Mouse (Mus musculus) kidney, postnatal 0 days (tissue): Measurements from ENCODE around the gene Nsd1. TPM values are rescaled to one million over a fixed set of nuclear protein-coding genes. Genes with fewer than 3 reads are reported as not detected.

Experiments
- ATAC-seq: fragments of 200-750 bp; cut with Nextera tagmentation; replicated peaks from 2 replicates; pipeline ENCODE4 v1.8.0; 2017; ENCODE audit warnings: low read depth, moderate number of reproducible peaks, moderate TSS enrichment, moderate library complexity; ENCODE audit not compliant: low FRiP score
- DNase-seq: peaks from one replicate; pipeline ENCODE4 v3.0.0-alpha.2; 2016; ENCODE audit warnings: low spot score
- H3K27ac ChIP-seq: fragments of 300-500 bp; sonication (generic); 2 replicates; pipeline ENCODE4 v1.5.1; 2014; ENCODE audit warnings: mild to moderate bottlenecking
- H3K27me3 ChIP-seq: fragments of 300-500 bp; sonication (generic); 2 replicates; pipeline ENCODE4 v1.6.1; 2014; ENCODE audit warnings: low read length, mixed read lengths; ENCODE audit not compliant: insufficient read depth
- H3K36me3 ChIP-seq: fragments of 300-500 bp; sonication (generic); 2 replicates; pipeline ENCODE4 v1.6.1; 2014; ENCODE audit warnings: low read length, mixed read lengths; ENCODE audit not compliant: insufficient read depth
- H3K4me1 ChIP-seq: fragments of 300-500 bp; sonication (generic); replicated peaks from 2 replicates; pipeline ENCODE4 v1.6.1; 2014; ENCODE audit warnings: antibody characterized with exemption, low read length, mixed read lengths; ENCODE audit not compliant: insufficient read depth
- H3K4me2 ChIP-seq: fragments of 300-500 bp; sonication (generic); 2 replicates; pipeline ENCODE4 v1.6.1; 2014; ENCODE audit warnings: mild to moderate bottlenecking, low read length, moderate library complexity, mixed read lengths
- H3K4me3 ChIP-seq: fragments of 300-500 bp; sonication (generic); replicated peaks from 2 replicates; pipeline ENCODE4 v1.5.1; 2014; ENCODE audit warnings: low read depth, low read length
- H3K9ac ChIP-seq: fragments of 300-500 bp; sonication (generic); 2 replicates; pipeline ENCODE4 v1.6.1; 2014; ENCODE audit warnings: low read depth, low read length
- H3K9me3 ChIP-seq: fragments of 300-500 bp; sonication (generic); replicated peaks from 2 replicates; pipeline ENCODE4 v1.6.1; 2016; ENCODE audit warnings: low read length, inconsistent platforms, mixed read lengths
- CTCF ChIP-seq: IDR thresholded peaks from 2 replicates; pipeline ENCODE4 v1.5.1; 2016; ENCODE audit warnings: antibody characterized with exemption, low read depth, mild to moderate bottlenecking, moderate library complexity
- WGBS: fragments of 180-500 bp; shearing (Covaris S2); extraction: QIAGEN DNeasy Blood & Tissue Kit; methylation state at CpG from one replicate; pipeline ENCODE4 v1.1.7; 2014; 5-methylcytosine and 5-hydroxymethylcytosine counted together
- polyA plus RNA-seq: library from polyadenylated mRNA; unstranded; fragments of >200 nt; fragmentation: Nextera tagmentation; extraction: Ambion mirVana; gene quantifications from 2 replicates; pipeline ENCODE4 v1.2.1, GENCODE M21; 2015

The Nsd1 gene
- polyA plus RNA-seq, 1 experiment from 2014 or later, result 52.5 TPM

DNA sequence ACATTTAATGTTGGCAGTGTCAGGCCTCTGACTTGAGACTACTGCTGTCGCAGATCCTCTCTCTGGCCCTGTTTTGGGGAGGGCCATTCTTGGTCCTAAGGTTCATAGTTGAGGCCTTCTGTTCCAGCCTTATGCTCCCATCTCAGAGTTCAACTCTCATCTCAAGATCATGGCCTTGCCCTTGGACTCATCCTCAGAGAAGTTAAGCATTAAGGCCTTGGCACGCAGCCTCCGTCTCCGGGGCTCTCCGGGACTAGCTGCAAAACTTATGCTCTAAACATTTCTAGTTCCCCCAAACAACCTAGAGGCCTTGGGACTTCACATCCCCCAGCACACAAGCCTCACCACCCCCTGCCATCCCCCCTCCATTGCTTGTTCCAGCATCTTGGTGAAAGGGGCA lies 41.3 kb upstream of the Nsd1 start:
- ATAC-seq (no peak), DNase-seq (no peak)
- H3K4me3 ChIP-seq, result no peak overlapping the region
- no peaks in the 10 kb centered on the region for H3K27me3 ChIP-seq
- 67% methylated on average over 5 of the region's 5 CpGs for WGBS
- peaks cover 17% of the 10 kb centered on the region; the same call in 1 of the 2 replicates for H3K4me1 ChIP-seq
- no peak overlapping the region for H3K4me2 ChIP-seq
- TF ChIP-seq CTCF, result no peak
- no peaks in the 10 kb centered on the region for H3K9me3 ChIP-seq
- H3K27ac ChIP-seq, result peak overlapping the region; percentile 73
- no peak overlapping the region for H3K9ac ChIP-seq
- H3K36me3 ChIP-seq, result no peaks in the 10 kb centered on the region

GRCm38 (mm10) chr13:55168958-55169369 lies 40.6 kb upstream of the Nsd1 start:
- Histone ChIP-seq H3K4me2 (0 out of 2 replicates have a peak overlapping the region, but pooled peaks have one; percentile 5), H3K4me3 (no peak overlapping the region), H3K27me3 (no peaks in the 10 kb centered on the region), H3K9ac (no peak overlapping the region), H3K9me3 (no peaks in the 10 kb centered on the region), H3K36me3 (no peaks in the 10 kb centered on the region), H3K27ac (peak overlapping the region; percentile 73), H3K4me1 (peaks cover 17% of the 10 kb centered on the region; the same call in 1 of the 2 replicates)
- TF ChIP-seq CTCF, result peak; percentile 10; the same call in 1 of the 2 replicates
- DNase-seq, result peak; percentile 89
- peak; percentile 88 for ATAC-seq
- 37% methylated on average over 13 of the region's 13 CpGs for WGBS

- ATAC-seq, result peak; percentile 38; the same call in 1 of the 2 replicates
- no peak for TF ChIP-seq CTCF
- peak overlapping the region; percentile 30 for H3K4me2 ChIP-seq
- no peaks in the 10 kb centered on the region for H3K27me3 ChIP-seq
- 13% methylated on average over 26 of the region's 26 CpGs for WGBS
- DNase-seq, result peak; percentile 56
- peaks cover 17% of the 10 kb centered on the region; the same call in 1 of the 2 replicates for H3K4me1 ChIP-seq
- peak overlapping the region; percentile 71 for H3K27ac ChIP-seq
- no peaks in the 10 kb centered on the region for H3K36me3 ChIP-seq
- peak overlapping the region; percentile 24; the same call in 1 of the 2 replicates for H3K9ac ChIP-seq
- no peaks in the 10 kb centered on the region for H3K9me3 ChIP-seq
- no peak overlapping the region for H3K4me3 ChIP-seq
Observed at GRCm38 (mm10) chr13:55171517-55172335, 37.9 kb upstream of the Nsd1 start.

GRCm38 (mm10) chr13:55172336-55172770 lies 37.2 kb upstream of the Nsd1 start:
- H3K36me3 ChIP-seq, result no peaks in the 10 kb centered on the region
- no peaks in the 10 kb centered on the region for H3K27me3 ChIP-seq
- no peak for DNase-seq
- no peak overlapping the region for H3K9ac ChIP-seq
- peaks cover 17% of the 10 kb centered on the region; the same call in 1 of the 2 replicates for H3K4me1 ChIP-seq
- ATAC-seq, result no peak
- no peak for TF ChIP-seq CTCF
- H3K4me3 ChIP-seq, result no peak overlapping the region
- WGBS, result 44% methylated on average over 7 of the region's 7 CpGs
- H3K9me3 ChIP-seq, result no peaks in the 10 kb centered on the region
- peak overlapping the region; percentile 30 for H3K4me2 ChIP-seq
- H3K27ac ChIP-seq, result no peak overlapping the region; the same call in 1 of the 2 replicates

GRCm38 (mm10) chr13:55174347-55174746 lies 35.2 kb upstream of the Nsd1 start:
- Histone ChIP-seq H3K27me3 (no peaks in the 10 kb centered on the region), H3K36me3 (no peaks in the 10 kb centered on the region), H3K4me1 (peaks cover 9% of the 10 kb centered on the region; the same call in 1 of the 2 replicates), H3K4me2 (no peak overlapping the region), H3K9ac (no peak overlapping the region), H3K9me3 (no peaks in the 10 kb centered on the region), H3K27ac (no peak overlapping the region), H3K4me3 (no peak overlapping the region)
- WGBS, result 78% methylated on average over 11 of the region's 11 CpGs
- no peak for ATAC-seq
- no peak for DNase-seq
- no peak for TF ChIP-seq CTCF

- Histone ChIP-seq H3K4me3 (no peak overlapping the region), H3K9ac (no peak overlapping the region), H3K27me3 (no peaks in the 10 kb centered on the region), H3K9me3 (no peaks in the 10 kb centered on the region), H3K4me2 (no peak overlapping the region), H3K27ac (no peak overlapping the region), H3K36me3 (no peaks in the 10 kb centered on the region), H3K4me1 (peaks cover 9% of the 10 kb centered on the region; the same call in 1 of the 2 replicates)
- TF ChIP-seq CTCF, result no peak
- ATAC-seq (no peak), DNase-seq (no peak)
- 73% methylated on average over 6 of the region's 6 CpGs for WGBS
Observed at GRCm38 (mm10) chr13:55176265-55176664, 33.3 kb upstream of the Nsd1 start.
